Mouse (Mus musculus) right cerebral cortex, postnatal 25 days (tissue): ENCODE measurements around the gene Usp37.
"Not testable (repeated sequence)": the region's sequence is repeated elsewhere in the genome, so short reads cannot be mapped to it uniquely, and the experiment has no call there.

ENCODE experiments used
- DNase-seq: peaks from one replicate; pipeline ENCODE4 v3.0.0; 2022

The Usp37 gene

DNA sequence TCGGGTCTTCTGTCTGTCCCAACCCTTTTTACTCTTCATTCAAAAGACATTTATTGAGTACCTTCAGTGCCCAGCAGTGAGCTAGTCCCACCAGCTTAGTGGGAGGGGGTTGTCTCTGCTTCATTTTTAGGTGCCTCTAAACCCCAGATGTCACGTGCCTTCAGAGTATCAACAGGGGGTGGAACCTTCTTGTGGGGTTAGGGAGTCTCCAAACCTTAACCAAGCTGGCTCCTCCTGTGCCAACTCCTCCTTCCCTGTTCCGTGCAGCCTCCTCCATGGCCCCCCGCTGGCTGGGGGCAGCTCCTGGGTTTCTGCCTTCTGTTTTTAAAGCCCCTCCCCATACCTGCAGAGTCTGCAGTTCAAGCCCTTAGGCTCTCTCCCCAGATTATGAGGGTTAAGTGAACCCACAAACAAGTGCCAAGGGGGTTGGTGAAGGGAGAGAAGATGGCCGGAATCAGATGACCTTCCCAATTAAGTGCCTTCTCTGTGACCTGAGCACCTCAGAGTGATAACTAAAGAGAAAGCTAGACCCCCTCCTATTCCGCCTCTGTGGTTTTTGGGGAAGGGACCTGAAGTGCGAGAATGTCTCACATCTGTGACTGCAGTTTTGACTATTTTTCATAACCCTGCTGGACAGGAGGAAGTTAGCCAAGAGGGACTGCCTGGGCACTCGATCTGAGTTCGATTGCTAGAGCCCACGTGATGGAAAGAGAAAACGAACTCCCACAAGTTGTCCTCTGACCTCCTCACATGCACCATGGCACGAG lies 147.4 kb downstream of the Usp37 start:
- DNase-seq, result not testable (repeated sequence)

DNA sequence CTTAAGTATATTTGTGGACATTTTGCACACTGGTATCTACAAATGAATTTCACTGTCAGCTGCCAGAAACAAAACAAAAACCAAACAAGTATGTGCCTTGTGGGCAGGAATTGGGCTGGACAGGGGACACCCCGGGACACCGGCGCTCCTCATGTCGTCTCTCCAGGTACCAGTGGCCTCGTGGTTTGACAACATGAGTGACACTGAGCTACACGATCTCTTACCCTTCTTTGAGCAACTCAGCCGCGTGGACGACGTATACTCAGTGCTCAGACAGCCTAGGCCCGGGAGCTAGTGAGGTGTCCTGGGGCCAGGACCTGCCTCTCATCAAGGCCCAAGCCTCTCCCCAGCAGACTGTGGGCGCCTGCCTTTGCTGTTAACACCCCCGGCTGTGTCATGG lies 148.8 kb downstream of the Usp37 start:
- no peak for DNase-seq

DNA sequence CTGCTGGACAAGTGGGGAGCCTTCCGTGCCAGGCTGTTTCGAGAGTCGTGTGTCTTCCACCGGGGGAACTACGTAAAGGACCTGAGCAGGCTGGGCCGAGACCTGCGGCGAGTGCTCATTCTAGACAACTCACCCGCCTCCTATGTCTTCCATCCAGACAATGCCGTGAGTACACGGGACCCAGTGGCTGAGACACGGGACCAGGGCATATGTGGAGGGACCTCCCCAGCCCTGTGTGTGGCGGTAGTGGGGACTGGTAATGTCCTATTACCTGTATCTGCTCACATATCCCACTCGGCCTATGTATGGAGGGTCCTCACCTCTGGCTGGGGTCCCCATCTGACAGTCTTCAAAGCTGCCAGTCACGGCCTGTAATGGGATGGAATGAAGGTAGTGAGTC lies 149.2 kb downstream of the Usp37 start:
- no peak for DNase-seq

GRCm38 (mm10) chr1:74394311-74394710 lies 149.8 kb downstream of the Usp37 start:
- no peak for DNase-seq

- DNase-seq, result no peak
Observed at GRCm38 (mm10) chr1:74393697-74394096, 150.4 kb downstream of the Usp37 start.

- DNase-seq, result no peak
Observed at GRCm38 (mm10) chr1:74393010-74393409, 151.1 kb downstream of the Usp37 start.

DNA sequence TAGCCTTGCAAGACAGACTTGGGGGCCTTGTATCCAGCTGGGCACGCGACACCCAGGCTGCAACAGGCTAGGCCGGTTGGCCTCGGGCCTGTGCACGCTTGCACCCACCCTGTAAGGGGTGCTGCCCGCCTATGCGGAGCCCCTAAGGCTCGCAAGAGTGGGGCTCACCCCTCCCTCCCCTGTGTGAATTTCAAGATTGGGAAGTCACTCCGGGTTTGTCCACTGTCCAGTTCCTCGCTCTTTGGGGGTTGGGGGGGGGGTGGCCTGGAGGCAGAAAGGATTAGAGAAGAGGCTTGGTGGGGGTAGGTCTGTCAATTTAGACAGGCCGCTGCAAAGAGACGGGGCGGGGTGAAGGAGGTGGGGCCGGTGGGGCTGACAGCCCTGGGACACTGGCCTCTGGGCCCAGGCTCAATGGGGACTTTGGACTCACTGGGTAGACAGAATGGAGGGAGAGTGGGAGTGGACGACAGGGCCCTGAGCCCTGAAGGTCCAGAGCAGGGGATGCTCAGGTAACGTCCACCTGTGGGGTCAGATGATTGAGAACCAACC lies 151.6 kb downstream of the Usp37 start:
- DNase-seq, result no peak

GRCm38 (mm10) chr1:74391844-74392441 lies 152.1 kb downstream of the Usp37 start:
- DNase-seq, result peak; percentile 45

DNA sequence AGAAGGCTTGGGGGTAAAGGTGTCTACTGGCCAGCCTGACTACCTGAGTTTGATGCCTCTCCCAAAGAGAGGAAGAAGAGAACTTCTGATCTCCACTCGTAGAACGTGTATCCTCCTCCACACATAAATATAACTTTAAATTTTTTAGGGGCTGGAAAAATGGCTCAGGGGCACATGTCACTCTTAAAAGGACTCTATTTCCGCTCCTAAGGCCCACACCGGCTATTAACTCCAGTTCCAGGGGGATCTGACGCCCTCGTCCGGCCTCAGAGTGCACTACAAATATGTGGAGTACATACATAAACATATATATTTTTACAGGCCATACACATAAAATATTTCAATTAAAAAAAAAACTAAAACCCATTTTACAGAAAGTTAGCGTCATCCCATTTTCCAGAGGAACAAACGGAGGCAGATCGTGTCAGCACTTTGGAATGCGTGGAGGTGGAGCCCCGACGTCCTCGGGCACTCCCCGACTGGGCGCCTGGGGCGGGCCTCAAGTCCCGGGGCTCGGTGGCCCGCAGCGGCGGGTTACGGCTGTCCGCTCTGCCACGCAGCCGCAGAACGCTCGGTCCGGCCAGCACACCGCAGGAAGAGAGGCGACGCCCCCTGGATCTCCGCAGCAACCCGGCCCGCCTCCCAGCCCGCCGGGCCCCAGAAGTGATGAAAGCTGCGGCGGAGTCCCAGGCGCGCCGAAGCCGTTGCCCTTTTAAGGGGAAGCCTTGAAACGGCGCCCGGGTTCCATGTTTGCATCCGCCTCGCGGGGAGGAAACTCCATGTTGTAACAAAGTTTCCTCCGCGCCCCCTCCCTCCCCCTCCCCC lies 152.9 kb downstream of the Usp37 start, which contains the start of gene Ctdsp1:
Gene Ctdsp1, plus strand, starts transcription at position 586 of the 825 bp plus-strand sequence.
- DNase-seq, result peak; percentile 96

- DNase-seq, result no peak
Observed at GRCm38 (mm10) chr1:74390287-74390906, 153.7 kb downstream of the Usp37 start.

GRCm38 (mm10) chr1:74389831-74390286 lies 154.2 kb downstream of the Usp37 start:
- DNase-seq, result no peak

DNA sequence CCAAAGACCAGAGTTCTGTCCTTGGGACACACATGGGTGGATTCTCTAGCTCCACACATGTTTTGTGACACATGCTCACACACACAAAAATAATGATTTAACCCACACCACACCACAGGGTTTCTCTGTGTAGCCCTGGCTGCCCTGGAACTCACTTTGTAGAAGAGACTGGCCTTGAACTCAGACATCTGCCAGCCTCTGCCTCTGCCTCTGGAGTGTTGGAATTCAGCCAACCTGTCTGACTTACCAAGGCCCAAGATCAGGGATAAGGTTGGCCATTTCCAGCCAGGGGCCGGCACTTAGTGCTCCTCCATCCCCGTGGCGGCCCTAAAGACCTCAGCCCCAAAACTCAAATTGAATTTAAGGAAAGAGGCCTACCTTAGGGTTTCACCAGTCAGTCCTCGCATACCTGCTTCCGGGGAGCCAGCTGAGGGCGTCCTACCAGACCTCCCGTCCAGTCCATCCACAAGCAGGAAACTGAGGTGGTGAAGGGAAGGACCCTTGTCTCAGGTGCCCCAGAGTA lies 155.6 kb downstream of the Usp37 start:
- DNase-seq, result no peak

GRCm38 (mm10) chr1:74387386-74387988 lies 156.6 kb downstream of the Usp37 start:
- no peak for DNase-seq

- peak; percentile 94 for DNase-seq
Observed at GRCm38 (mm10) chr1:74386714-74387385, 157.2 kb downstream of the Usp37 start.

DNA sequence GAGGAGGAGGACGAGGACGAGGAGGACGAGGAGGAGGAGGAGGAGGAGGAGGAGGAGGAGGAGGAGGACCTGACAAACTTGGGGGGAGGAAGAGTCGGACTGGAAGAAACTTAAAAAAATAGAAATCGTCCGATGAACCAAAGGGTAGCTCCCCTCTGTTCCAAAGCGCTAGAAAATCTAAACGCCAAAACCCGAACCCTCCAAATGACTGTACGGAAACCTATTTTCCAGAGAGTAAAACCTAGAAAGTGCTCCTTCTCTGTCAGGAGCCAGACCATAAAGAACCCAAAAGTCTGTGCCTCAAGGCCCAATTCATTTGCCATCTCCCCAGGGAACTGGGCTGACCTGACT lies 157.7 kb downstream of the Usp37 start:
- DNase-seq, result no peak

DNA sequence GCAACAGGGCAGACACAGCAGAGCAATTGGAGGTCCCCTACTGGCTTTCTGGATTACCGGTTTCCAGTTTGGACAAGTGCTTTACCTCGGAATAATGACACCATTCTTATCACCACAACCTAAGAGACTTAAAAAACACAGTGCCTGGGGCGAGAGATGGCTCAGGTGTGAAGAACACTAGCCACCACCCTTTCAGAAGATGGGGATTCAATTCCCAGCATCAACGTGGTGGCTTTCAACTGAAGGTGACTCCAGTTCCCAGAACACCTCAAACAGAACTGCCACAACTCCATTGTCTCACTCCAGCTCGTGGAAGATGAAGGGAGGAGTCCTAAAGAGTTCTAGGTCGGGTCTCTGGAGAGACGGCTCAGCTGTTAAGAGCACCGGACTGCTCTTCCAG lies 158.6 kb downstream of the Usp37 start:
- DNase-seq, result no peak
